Mouse (Mus musculus) monocyte, adult 5-6 weeks (primary cell): ENCODE data around the gene Olfr820. TPM values are rescaled to one million over a fixed set of nuclear protein-coding genes. Genes with fewer than 3 reads are reported as not detected.
A peak's percentile ranks its signal among the peaks of the same experiment; 100 is the strongest.
"Not testable (repeated sequence)": the region's sequence is repeated elsewhere in the genome, so short reads cannot be mapped to it uniquely, and the experiment has no call there.

Source experiments
- ATAC-seq: fragments of 153-309, 156-312 bp; replicated peaks from 2 replicates; pipeline ENCODE4 v1.8.0; 2017; ENCODE audit warnings: mild to moderate bottlenecking; ENCODE audit not compliant: low TSS enrichment, insufficient number of reproducible peaks, severe bottlenecking, poor library complexity, low FRiP score
- total RNA-seq: library from RNA; stranded (forward); fragments of 200-1000, 200-491, 200-594 nt; gene quantifications from 3 replicates; pipeline ENCODE4 v1.2.3, GENCODE M21; 2017

Olfr820 gene
- total RNA-seq, result not detected in 3 replicates

- no peak for ATAC-seq
Observed at GRCm38 (mm10) chr10:130012321-130012720, at the start of gene Olfr820. Gene Olfr820 (plus strand): TSS chr10:130012621.

- peak; percentile 59 for ATAC-seq
Observed at GRCm38 (mm10) chr10:129966232-129966631, 46.2 kb upstream of the Olfr820 start.

GRCm38 (mm10) chr10:129967166-129967565 lies 45.3 kb upstream of the Olfr820 start, which contains the start of gene Olfr819:
Gene Olfr819 (minus strand): TSS chr10:129967266.
- not testable (repeated sequence) for ATAC-seq

GRCm38 (mm10) chr10:129972994-129973393 lies 39.4 kb upstream of the Olfr820 start:
- ATAC-seq, result not testable (repeated sequence)

- ATAC-seq, result not testable (repeated sequence)
Observed at GRCm38 (mm10) chr10:129976040-129976439, 36.4 kb upstream of the Olfr820 start, which contains the start of gene Olfr247. Gene Olfr247 (minus strand): TSS chr10:129976140.

GRCm38 (mm10) chr10:129981867-129982266 lies 30.6 kb upstream of the Olfr820 start:
- not testable (repeated sequence) for ATAC-seq

- ATAC-seq, result not testable (repeated sequence)
Observed at GRCm38 (mm10) chr10:129984962-129985361, 27.5 kb upstream of the Olfr820 start, which contains the start of gene Gm10310. Gene Gm10310 (minus strand): TSS chr10:129985062.

GRCm38 (mm10) chr10:130004104-130004503 lies 8.3 kb upstream of the Olfr820 start:
- not testable (repeated sequence) for ATAC-seq

GRCm38 (mm10) chr10:130005366-130005765 lies 7.1 kb upstream of the Olfr820 start:
- not testable (repeated sequence) for ATAC-seq

- ATAC-seq, result no peak
Observed at GRCm38 (mm10) chr10:130030048-130030447, 17.6 kb downstream of the Olfr820 start, which contains the start of gene Olfr821. Gene Olfr821 (plus strand): TSS chr10:130030348.

GRCm38 (mm10) chr10:130037096-130037495 lies 24.7 kb downstream of the Olfr820 start:
- ATAC-seq, result no peak

Other genes starting within 250 kb of the Olfr820 start
- gene Olfr808, start 247.1 kb upstream of the Olfr820 start, total RNA-seq, result not detected in 3 replicates
- gene Olfr809, start 238.0 kb upstream of the Olfr820 start, total RNA-seq, result not detected in 3 replicates
- not detected in 3 replicates for gene Olfr810, start 217.7 kb upstream of the Olfr820 start, total RNA-seq
- gene Olfr811, start 208.2 kb upstream of the Olfr820 start, total RNA-seq, result not detected in 3 replicates
- gene Olfr812, start 166.5 kb upstream of the Olfr820 start, total RNA-seq, result not detected in 3 replicates
- gene Olfr813, start 157.3 kb upstream of the Olfr820 start, total RNA-seq, result not detected in 3 replicates
- gene Olfr814, start 132.8 kb upstream of the Olfr820 start, total RNA-seq, result not detected in 3 replicates
- gene Olfr815, start 106.8 kb upstream of the Olfr820 start, total RNA-seq, result not detected in 3 replicates
- gene Olfr816, start 97.0 kb upstream of the Olfr820 start, total RNA-seq, result not detected in 3 replicates
- gene Olfr818, start 63.5 kb upstream of the Olfr820 start, total RNA-seq, result not detected in 3 replicates
- gene Olfr819, start 45.4 kb upstream of the Olfr820 start, total RNA-seq, result not detected in 3 replicates
- gene Olfr247, start 36.5 kb upstream of the Olfr820 start, total RNA-seq, result not detected in 3 replicates
- gene Gm10310, start 27.6 kb upstream of the Olfr820 start, total RNA-seq, result not detected in 3 replicates
- not detected in 3 replicates for gene Olfr821, start 17.7 kb downstream of the Olfr820 start, total RNA-seq
- not detected in 3 replicates for gene Olfr822, start 58.6 kb downstream of the Olfr820 start, total RNA-seq
- not detected in 3 replicates for gene Olfr823, start 102.8 kb downstream of the Olfr820 start, total RNA-seq
- not detected in 3 replicates for gene Olfr824, start 117.4 kb downstream of the Olfr820 start, total RNA-seq
- not detected in 3 replicates for gene Olfr825, start 154.1 kb downstream of the Olfr820 start, total RNA-seq
- not detected in 3 replicates for gene Olfr826, start 171.6 kb downstream of the Olfr820 start, total RNA-seq
- gene Olfr827, start 201.8 kb downstream of the Olfr820 start, total RNA-seq, result not detected in 3 replicates